Mouse (Mus musculus) stomach, embryonic 15.5 days (tissue): ENCODE measurements around the gene Atg14. TPM values are rescaled to one million over a fixed set of nuclear protein-coding genes. Genes with fewer than 3 reads are reported as not detected.
"Not testable (repeated sequence)": the region's sequence is repeated elsewhere in the genome, so short reads cannot be mapped to it uniquely, and the experiment has no call there.

Experiments
- ATAC-seq: fragments of 200-750 bp; cut with Nextera tagmentation; 2 replicates; pipeline ENCODE4 v1.8.0; 2017; ENCODE audit warnings: low read depth, moderate number of reproducible peaks, moderate TSS enrichment; ENCODE audit not compliant: insufficient read depth, low FRiP score
- H3K27ac ChIP-seq: fragments of 300-500 bp; sonication (generic); 2 replicates; pipeline ENCODE4 v1.5.1; 2015; ENCODE audit warnings: mild to moderate bottlenecking, inconsistent platforms
- H3K27me3 ChIP-seq: fragments of 300-500 bp; sonication (generic); replicated peaks from 2 replicates; pipeline ENCODE4 v1.6.1; 2015; ENCODE audit warnings: inconsistent platforms
- H3K36me3 ChIP-seq: fragments of 300-500 bp; sonication (generic); 2 replicates; pipeline ENCODE4 v1.6.1; 2015; ENCODE audit warnings: inconsistent platforms
- H3K4me1 ChIP-seq: fragments of 300-500 bp; sonication (generic); 2 replicates; pipeline ENCODE4 v1.6.1; 2015; ENCODE audit warnings: inconsistent platforms
- H3K4me2 ChIP-seq: fragments of 300-500 bp; sonication (generic); 2 replicates; pipeline ENCODE4 v1.6.1; 2015; ENCODE audit warnings: mild to moderate bottlenecking, inconsistent platforms
- H3K4me3 ChIP-seq: fragments of 300-500 bp; sonication (generic); replicated peaks from 2 replicates; pipeline ENCODE4 v1.5.1; 2015; ENCODE audit warnings: inconsistent platforms
- H3K9ac ChIP-seq: fragments of 300-500 bp; sonication (generic); 2 replicates; pipeline ENCODE4 v1.6.1; 2015; ENCODE audit warnings: inconsistent platforms
- H3K9me3 ChIP-seq: fragments of 300-500 bp; sonication (generic); 2 replicates; pipeline ENCODE4 v1.6.1; 2016; ENCODE audit warnings: inconsistent platforms
- WGBS: fragments of 180-500 bp; shearing (Covaris S2); methylation state at CpG from one replicate; pipeline ENCODE4 v1.1.7; 2015; 5-methylcytosine and 5-hydroxymethylcytosine counted together
- polyA plus RNA-seq: library from polyadenylated mRNA; unstranded; fragments of >200 nt; fragmentation: Nextera tagmentation; extraction: Ambion mirVana; gene quantifications from 2 replicates; pipeline ENCODE4 v1.2.1, GENCODE M21; 2015

Atg14 gene
- polyA plus RNA-seq = 11.9 and 13.6 TPM in 2 replicates

- WGBS = 95% methylated on average over 11 of the region's 11 CpGs
Observed at GRCm38 (mm10) chr14:47570549-47570948, at the start of gene Atg14. Atg14 (minus strand) TSS chr14:47570649.

DNA sequence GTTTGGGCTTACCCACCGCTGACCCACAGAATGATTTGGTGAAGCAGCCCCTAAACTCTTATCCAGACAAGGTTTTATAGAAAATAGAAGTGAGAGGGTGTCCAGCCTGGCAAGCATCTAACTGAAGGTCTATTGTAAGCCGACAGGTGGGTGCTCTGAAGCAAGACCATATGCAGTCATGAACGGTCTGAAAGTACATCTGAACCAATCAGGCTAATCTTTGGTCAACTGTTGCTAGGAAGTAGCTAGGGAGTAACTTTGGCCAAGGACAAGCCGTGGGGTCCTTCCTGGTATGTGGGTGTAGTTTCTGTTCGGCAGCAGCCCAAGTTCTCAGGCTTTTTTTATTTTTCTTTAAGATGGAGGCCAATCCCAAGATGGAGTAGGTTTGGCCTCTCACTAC lies 48.4 kb upstream of the Atg14 start:
- Histone ChIP-seq H3K4me2 (no peak overlapping the region), H3K27me3 (no peaks in the 10 kb centered on the region), H3K27ac (no peak overlapping the region), H3K4me3 (no peak overlapping the region), H3K4me1 (no peaks in the 10 kb centered on the region), H3K36me3 (no peaks in the 10 kb centered on the region), H3K9me3 (no peaks in the 10 kb centered on the region), H3K9ac (no peak overlapping the region)
- ATAC-seq = no peak
- WGBS = 84% methylated on average over 5 of the region's 5 CpGs

More at GRCm38 (mm10) chr14:47570549-47570948, at the start of gene Atg14:
- H3K27ac ChIP-seq, H3K9me3 ChIP-seq, H3K4me3 ChIP-seq, H3K36me3 ChIP-seq, H3K4me1 ChIP-seq, H3K9ac ChIP-seq, H3K27me3 ChIP-seq, ATAC-seq, H3K4me2 ChIP-seq: not testable (repeated sequence)

GRCm38 (mm10) chr14:47613254-47613653 lies 42.8 kb upstream of the Atg14 start:
- H3K4me3 ChIP-seq = no peak overlapping the region
- no peaks in the 10 kb centered on the region for H3K9me3 ChIP-seq
- no peak; the same call in 1 of the 2 replicates for ATAC-seq
- H3K9ac ChIP-seq = no peak overlapping the region
- no peaks in the 10 kb centered on the region for H3K27me3 ChIP-seq
- no peaks in the 10 kb centered on the region for H3K4me1 ChIP-seq
- H3K36me3 ChIP-seq = no peaks in the 10 kb centered on the region
- no peak overlapping the region for H3K4me2 ChIP-seq
- no peak overlapping the region for H3K27ac ChIP-seq
- WGBS = 39% methylated on average over 7 of the region's 7 CpGs

GRCm38 (mm10) chr14:47597942-47598388 lies 27.5 kb upstream of the Atg14 start:
- no peak overlapping the region for H3K4me3 ChIP-seq
- no peaks in the 10 kb centered on the region for H3K27me3 ChIP-seq
- H3K27ac ChIP-seq = no peak overlapping the region
- no peak for ATAC-seq
- no peaks in the 10 kb centered on the region for H3K36me3 ChIP-seq
- 29% methylated on average over 11 of the region's 11 CpGs for WGBS
- no peak overlapping the region for H3K9ac ChIP-seq
- no peaks in the 10 kb centered on the region for H3K4me1 ChIP-seq
- H3K4me2 ChIP-seq = peak overlapping the region; percentile 19; the same call in 1 of the 2 replicates
- H3K9me3 ChIP-seq = no peaks in the 10 kb centered on the region

GRCm38 (mm10) chr14:47594426-47595103 lies 24.1 kb upstream of the Atg14 start:
- 35% methylated on average over 7 of the region's 7 CpGs for WGBS
- no peak overlapping the region for H3K4me2 ChIP-seq

DNA sequence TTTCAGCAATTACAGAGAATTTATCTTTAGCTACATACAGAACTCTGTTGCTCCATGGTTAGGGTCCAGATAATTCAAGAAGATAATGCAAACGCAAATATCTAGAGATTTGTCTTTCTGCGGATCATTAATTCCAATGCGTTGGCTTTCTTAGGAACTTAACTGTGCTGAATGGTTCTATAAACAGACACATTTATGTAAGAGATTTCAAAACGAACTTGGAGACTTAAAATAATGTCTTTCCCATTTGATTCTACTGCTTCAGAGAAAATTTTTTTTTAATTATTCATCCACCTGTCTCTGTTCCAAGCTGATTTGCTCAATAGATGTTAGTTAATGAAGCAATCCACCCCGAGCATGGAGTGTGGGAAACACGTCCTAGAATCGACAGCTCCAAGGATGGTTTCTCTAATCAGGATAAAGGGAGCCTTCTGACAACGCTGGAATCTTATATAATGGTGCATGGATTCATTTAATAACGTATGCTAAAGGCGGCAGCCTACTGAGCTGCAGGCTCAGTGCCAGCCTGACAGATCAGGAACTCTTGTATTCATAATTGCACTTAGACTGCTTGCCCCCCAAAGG lies 20.0 kb upstream of the Atg14 start:
- Histone ChIP-seq H3K27ac (no peak overlapping the region), H3K27me3 (no peaks in the 10 kb centered on the region), H3K9ac (no peak overlapping the region), H3K4me1 (no peaks in the 10 kb centered on the region), H3K9me3 (no peaks in the 10 kb centered on the region), H3K4me3 (no peak overlapping the region), H3K4me2 (no peak overlapping the region), H3K36me3 (no peaks in the 10 kb centered on the region)
- 70% methylated on average over 10 of the region's 10 CpGs for WGBS
- ATAC-seq = no peak

More at GRCm38 (mm10) chr14:47594426-47595103, 24.1 kb upstream of the Atg14 start:
- Histone ChIP-seq H3K9ac (no peak overlapping the region), H3K9me3 (no peaks in the 10 kb centered on the region), H3K27me3 (no peaks in the 10 kb centered on the region), H3K4me3 (no peak overlapping the region), H3K36me3 (no peaks in the 10 kb centered on the region), H3K4me1 (no peaks in the 10 kb centered on the region), H3K27ac (no peak overlapping the region)
- peak; percentile 39; the same call in 1 of the 2 replicates for ATAC-seq

DNA sequence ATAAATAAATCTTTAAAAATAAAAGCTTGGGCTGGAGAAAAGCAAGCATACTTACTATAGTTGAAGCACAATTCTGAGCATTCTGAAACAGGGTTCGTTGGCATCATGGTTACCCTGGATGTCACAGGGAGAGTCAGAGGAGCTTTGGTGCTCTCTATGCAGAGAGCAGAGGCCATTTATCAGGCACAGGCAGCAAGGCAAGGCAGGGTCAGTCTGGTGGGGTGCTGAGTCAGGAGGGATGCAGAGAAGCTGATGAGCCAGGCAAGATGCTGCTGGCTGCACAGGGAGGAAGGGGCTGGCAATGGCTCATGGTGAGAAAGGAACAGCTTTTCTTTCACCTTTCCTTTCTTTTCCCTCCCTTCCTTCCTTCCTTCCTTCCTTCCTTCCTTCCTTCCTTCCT lies 19.0 kb upstream of the Atg14 start:
- Histone ChIP-seq H3K4me1 (no peaks in the 10 kb centered on the region), H3K9me3 (no peaks in the 10 kb centered on the region), H3K27me3 (no peaks in the 10 kb centered on the region), H3K4me3 (no peak overlapping the region), H3K4me2 (no peak overlapping the region), H3K36me3 (no peaks in the 10 kb centered on the region), H3K27ac (no peak overlapping the region), H3K9ac (no peak overlapping the region)
- no peak for ATAC-seq
- 60% methylated on average over 1 of the region's 1 CpGs for WGBS

GRCm38 (mm10) chr14:47584346-47584745 lies 13.9 kb upstream of the Atg14 start:
- no peak overlapping the region for H3K9ac ChIP-seq
- H3K4me1 ChIP-seq = no peaks in the 10 kb centered on the region
- no peak overlapping the region for H3K4me3 ChIP-seq
- H3K4me2 ChIP-seq = no peak overlapping the region
- H3K36me3 ChIP-seq = no peaks in the 10 kb centered on the region
- ATAC-seq = no peak
- no peaks in the 10 kb centered on the region for H3K27me3 ChIP-seq
- H3K27ac ChIP-seq = no peak overlapping the region
- no peaks in the 10 kb centered on the region for H3K9me3 ChIP-seq

- ATAC-seq = no peak
- H3K36me3 ChIP-seq = no peaks in the 10 kb centered on the region
- H3K9me3 ChIP-seq = no peaks in the 10 kb centered on the region
- no peak overlapping the region for H3K27ac ChIP-seq
- H3K4me2 ChIP-seq = no peak overlapping the region
- 59% methylated on average over 2 of the region's 2 CpGs for WGBS
- no peaks in the 10 kb centered on the region for H3K27me3 ChIP-seq
- H3K9ac ChIP-seq = no peak overlapping the region
- no peak overlapping the region for H3K4me3 ChIP-seq
- H3K4me1 ChIP-seq = no peaks in the 10 kb centered on the region
Observed at GRCm38 (mm10) chr14:47581681-47582080, 11.2 kb upstream of the Atg14 start.

GRCm38 (mm10) chr14:47581280-47581679 lies 10.8 kb upstream of the Atg14 start:
- Histone ChIP-seq H3K9ac (no peak overlapping the region), H3K4me2 (no peak overlapping the region), H3K4me1 (no peaks in the 10 kb centered on the region), H3K4me3 (no peak overlapping the region), H3K27me3 (no peaks in the 10 kb centered on the region), H3K9me3 (no peaks in the 10 kb centered on the region), H3K36me3 (no peaks in the 10 kb centered on the region), H3K27ac (no peak overlapping the region)
- WGBS = 48% methylated on average over 1 of the region's 1 CpGs
- no peak for ATAC-seq

DNA sequence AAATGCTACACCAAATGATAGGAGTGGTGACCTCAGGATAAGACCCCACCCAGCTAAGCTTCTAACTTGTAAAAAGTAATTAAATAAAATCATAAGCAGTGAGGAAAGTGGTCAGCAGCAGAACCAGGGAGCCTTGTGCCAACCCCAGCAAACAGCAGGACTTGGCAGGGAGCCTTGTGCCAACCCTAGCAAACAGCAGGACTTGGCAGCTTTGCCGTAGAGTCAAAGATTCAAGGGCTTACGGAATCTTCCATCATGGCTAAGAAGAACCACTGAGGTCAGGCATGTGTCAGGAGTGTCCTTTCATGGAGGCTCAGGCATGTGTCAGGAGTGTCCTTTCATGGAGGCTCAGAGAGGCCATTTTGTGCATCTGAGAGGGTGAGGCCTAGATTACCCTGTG lies 7.6 kb upstream of the Atg14 start:
- no peak for ATAC-seq
- H3K4me3 ChIP-seq = no peak overlapping the region
- H3K27ac ChIP-seq = no peak overlapping the region
- H3K36me3 ChIP-seq = no peaks in the 10 kb centered on the region
- no peak overlapping the region for H3K9ac ChIP-seq
- no peak overlapping the region for H3K4me2 ChIP-seq
- H3K9me3 ChIP-seq = no peaks in the 10 kb centered on the region
- no peaks in the 10 kb centered on the region for H3K4me1 ChIP-seq
- WGBS = 82% methylated on average over 2 of the region's 2 CpGs
- H3K27me3 ChIP-seq = no peaks in the 10 kb centered on the region

GRCm38 (mm10) chr14:47576687-47577086 lies 6.2 kb upstream of the Atg14 start:
- Histone ChIP-seq H3K4me1 (no peaks in the 10 kb centered on the region), H3K9ac (no peak overlapping the region), H3K27ac (no peak overlapping the region), H3K36me3 (no peaks in the 10 kb centered on the region), H3K4me3 (no peak overlapping the region), H3K4me2 (no peak overlapping the region), H3K27me3 (no peaks in the 10 kb centered on the region), H3K9me3 (no peaks in the 10 kb centered on the region)
- 57% methylated on average over 4 of the region's 4 CpGs for WGBS
- no peak for ATAC-seq
